Mouse (Mus musculus) heart, embryonic 16.5 days (tissue): ENCODE measurements at regions not wholly inside any gene's neighbourhood (a gene's known extent, or its start where the extent isn't known, plus 50 kb on each side); places are given as distances from the start of the nearest gene placed in this dataset.
"Not testable (repeated sequence)": the region's sequence is repeated elsewhere in the genome, so short reads cannot be mapped to it uniquely, and the experiment has no call there.

Experiments
- ATAC-seq: fragments of 200-750 bp; cut with Nextera tagmentation; replicated peaks from 2 replicates; pipeline ENCODE4 v1.8.0; 2017; ENCODE audit warnings: moderate number of reproducible peaks; ENCODE audit not compliant: insufficient read depth, low FRiP score; ENCODE audit errors: extremely low read depth
- H3K27ac ChIP-seq: fragments of 300-500 bp; sonication (generic); 2 replicates; pipeline ENCODE4 v1.5.1; 2014; ENCODE audit warnings: mild to moderate bottlenecking, low read length, control low read depth, moderate library complexity
- H3K27me3 ChIP-seq: fragments of 300-500 bp; sonication (generic); 2 replicates; pipeline ENCODE4 v1.6.1; 2014; ENCODE audit warnings: low read length, mixed read lengths; ENCODE audit not compliant: control insufficient read depth, insufficient read depth
- H3K36me3 ChIP-seq: fragments of 300-500 bp; sonication (generic); 2 replicates; pipeline ENCODE4 v1.6.1; 2014; ENCODE audit not compliant: control insufficient read depth, insufficient read depth
- H3K4me1 ChIP-seq: fragments of 300-500 bp; sonication (generic); 2 replicates; pipeline ENCODE4 v1.6.1; 2014; ENCODE audit warnings: low read length, mixed read lengths; ENCODE audit not compliant: control insufficient read depth, insufficient read depth
- H3K4me2 ChIP-seq: fragments of 300-500 bp; sonication (generic); 2 replicates; pipeline ENCODE4 v1.6.1; 2014; ENCODE audit warnings: low read depth, mild to moderate bottlenecking, control low read depth, low read length
- H3K4me3 ChIP-seq: fragments of 300-500 bp; sonication (generic); 2 replicates; pipeline ENCODE4 v1.5.1; 2014; ENCODE audit warnings: mild to moderate bottlenecking, control low read depth, low read length
- H3K9ac ChIP-seq: fragments of 300-500 bp; sonication (generic); 2 replicates; pipeline ENCODE4 v1.6.1; 2014; ENCODE audit warnings: low read length, control low read depth
- H3K9me3 ChIP-seq: fragments of 300-500 bp; sonication (generic); replicated peaks from 2 replicates; pipeline ENCODE4 v1.6.1; 2016; ENCODE audit warnings: low read length; ENCODE audit not compliant: control insufficient read depth
- WGBS: fragments of 180-500 bp; shearing (Covaris S2); extraction: QIAGEN DNeasy Blood & Tissue Kit; methylation state at CpG from one replicate; pipeline ENCODE4 v1.1.7; 2014; 5-methylcytosine and 5-hydroxymethylcytosine counted together

DNA sequence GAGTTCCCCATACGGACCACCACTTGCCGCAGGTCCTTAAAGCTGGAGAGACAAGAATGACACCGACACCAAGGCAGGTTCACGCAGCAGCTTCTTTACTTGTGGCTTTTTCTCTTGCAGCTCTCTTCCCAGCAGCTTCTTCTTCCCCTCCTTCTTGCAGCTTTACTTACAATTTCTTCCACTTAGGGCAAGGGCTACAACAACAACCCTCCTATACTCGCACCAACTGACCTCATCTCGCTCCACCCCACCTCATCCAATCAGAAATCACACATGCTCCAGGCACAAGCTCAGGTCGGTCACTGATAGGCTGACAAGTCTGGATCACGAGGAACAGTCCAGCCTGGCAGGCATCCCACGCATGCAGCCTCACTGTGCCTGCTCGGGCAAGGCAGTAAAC, 1402.4 kb upstream of the 1700008P02Rik start:
- Histone ChIP-seq H3K4me1 (no peaks in the 10 kb centered on the region), H3K9me3 (no peaks in the 10 kb centered on the region; the same call in 1 of the 2 replicates), H3K4me2 (no peak overlapping the region), H3K4me3 (no peak overlapping the region), H3K27me3 (no peaks in the 10 kb centered on the region), H3K36me3 (no peaks in the 10 kb centered on the region), H3K27ac (no peak overlapping the region), H3K9ac (no peak overlapping the region)
- ATAC-seq, result no peak
- WGBS, result 83% methylated on average over 10 of the region's 10 CpGs

DNA sequence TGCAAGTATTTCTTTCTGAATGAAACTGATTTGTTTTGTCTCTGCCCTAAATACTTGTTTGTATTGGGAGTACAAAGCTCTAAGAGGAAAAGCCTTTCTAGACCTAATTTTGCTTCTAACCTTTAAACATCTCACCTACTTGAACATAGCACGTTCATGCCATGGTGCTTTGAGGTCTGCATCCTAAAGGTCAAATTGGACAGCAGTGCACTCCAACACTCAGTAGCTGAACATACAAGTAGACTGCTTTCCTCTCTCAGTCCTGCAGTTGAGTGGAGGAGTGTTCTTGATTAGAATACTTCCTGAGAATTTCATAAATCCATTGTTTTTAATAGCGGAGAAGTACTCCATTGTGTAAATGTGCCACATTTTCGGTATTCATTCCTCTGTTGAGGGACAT, 1397.2 kb upstream of the 1700008P02Rik start:
- ATAC-seq, result no peak

DNA sequence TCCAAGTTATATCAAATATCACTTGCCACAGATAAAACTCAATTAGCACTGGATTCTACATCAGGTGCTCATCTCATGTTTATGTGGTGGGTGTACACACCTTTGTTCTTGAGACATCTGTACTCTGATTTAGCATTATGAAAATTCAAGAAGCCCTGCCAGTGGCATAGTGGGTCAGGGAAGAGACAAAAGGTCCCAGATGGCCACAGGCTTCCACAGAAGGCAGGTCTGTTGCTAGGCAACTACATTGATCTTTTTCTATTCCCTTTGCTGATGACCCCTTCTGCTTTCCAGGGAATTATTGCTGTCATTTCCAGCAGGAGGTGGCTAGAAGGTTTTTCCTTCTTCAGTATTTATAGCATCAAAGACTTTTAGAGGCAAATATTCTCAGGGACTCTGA, 1396.7 kb upstream of the 1700008P02Rik start:
- Histone ChIP-seq H3K4me3 (no peak overlapping the region), H3K9me3 (no peaks in the 10 kb centered on the region; the same call in 1 of the 2 replicates), H3K27ac (no peak overlapping the region), H3K4me2 (no peak overlapping the region), H3K36me3 (no peaks in the 10 kb centered on the region), H3K27me3 (no peaks in the 10 kb centered on the region), H3K4me1 (no peaks in the 10 kb centered on the region), H3K9ac (no peak overlapping the region)
- ATAC-seq, result no peak

More for the DNA sequence above, 1397.2 kb upstream of the 1700008P02Rik start:
- WGBS, result 67% methylated on average over 3 of the region's 3 CpGs
- Histone ChIP-seq H3K9me3 (no peaks in the 10 kb centered on the region; the same call in 1 of the 2 replicates), H3K4me3 (no peak overlapping the region), H3K27ac (no peak overlapping the region), H3K9ac (no peak overlapping the region), H3K4me1 (no peaks in the 10 kb centered on the region), H3K27me3 (no peaks in the 10 kb centered on the region), H3K4me2 (no peak overlapping the region), H3K36me3 (no peaks in the 10 kb centered on the region)

DNA sequence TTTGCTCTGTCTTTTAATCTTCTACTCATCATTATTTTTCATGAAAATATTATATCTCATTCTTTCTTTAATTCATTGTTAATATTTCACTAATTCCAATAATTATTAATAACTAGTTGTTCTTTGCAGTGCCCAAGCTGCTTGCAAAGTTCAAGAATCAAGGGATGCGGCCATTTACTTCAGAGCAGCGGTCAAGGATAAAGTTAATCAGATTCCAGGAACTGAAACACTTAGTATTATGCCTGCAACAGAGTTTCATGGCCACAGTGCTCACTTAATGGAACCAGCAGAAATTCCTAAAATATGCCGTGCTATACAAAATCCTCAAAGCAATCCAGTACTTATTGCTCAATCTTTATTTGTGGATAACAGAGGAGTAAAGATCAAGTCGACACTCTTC, 1389.7 kb upstream of the 1700008P02Rik start:
- no peaks in the 10 kb centered on the region for H3K27me3 ChIP-seq
- H3K4me2 ChIP-seq, result no peak overlapping the region
- WGBS, result 75% methylated on average over 4 of the region's 4 CpGs
- H3K4me3 ChIP-seq, result no peak overlapping the region
- H3K36me3 ChIP-seq, result no peaks in the 10 kb centered on the region
- H3K9me3 ChIP-seq, result no peaks in the 10 kb centered on the region
- ATAC-seq, result no peak
- no peak overlapping the region for H3K27ac ChIP-seq
- no peaks in the 10 kb centered on the region for H3K4me1 ChIP-seq
- H3K9ac ChIP-seq, result no peak overlapping the region

DNA sequence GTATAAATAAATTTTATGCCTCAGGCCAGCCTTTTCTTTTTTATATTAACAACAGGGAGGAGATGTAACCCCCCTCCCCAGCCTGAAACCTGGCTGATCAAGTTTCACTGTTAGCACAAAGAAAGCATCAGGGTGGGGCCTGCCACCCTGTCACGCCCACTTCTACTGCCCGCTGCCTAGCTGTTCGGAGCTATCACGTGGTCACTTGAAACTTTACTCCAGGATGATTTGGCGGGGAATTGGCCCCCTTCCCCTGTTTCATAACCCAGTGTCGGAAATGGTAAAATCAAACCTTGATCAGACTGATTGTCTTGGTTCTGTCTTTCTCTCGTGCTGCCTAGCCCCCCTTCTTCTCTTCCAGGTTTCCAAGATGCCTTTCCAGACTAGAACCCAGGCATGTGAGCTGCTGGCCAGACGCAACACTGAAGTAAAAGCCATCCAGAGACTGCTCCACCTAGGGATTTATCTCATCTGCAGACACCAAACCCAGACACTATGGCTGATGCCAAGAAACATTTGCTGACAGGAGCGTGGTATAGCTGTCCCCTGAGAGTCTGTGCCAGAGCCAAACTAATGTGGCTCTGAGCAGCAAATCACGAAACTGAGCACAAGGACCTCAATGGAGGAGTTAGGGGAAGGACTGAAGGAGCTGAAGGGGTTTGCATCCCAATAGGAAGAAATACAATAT, 1386.6 kb upstream of the 1700008P02Rik start:
- no peak overlapping the region for H3K9ac ChIP-seq
- H3K9me3 ChIP-seq, result no peaks in the 10 kb centered on the region
- H3K4me2 ChIP-seq, result no peak overlapping the region
- no peaks in the 10 kb centered on the region for H3K4me1 ChIP-seq
- no peak for ATAC-seq
- no peaks in the 10 kb centered on the region for H3K36me3 ChIP-seq
- no peak overlapping the region for H3K4me3 ChIP-seq
- WGBS, result 64% methylated on average over 10 of the region's 10 CpGs
- H3K27ac ChIP-seq, result no peak overlapping the region
- H3K27me3 ChIP-seq, result no peaks in the 10 kb centered on the region

- H3K9me3 ChIP-seq, result no peaks in the 10 kb centered on the region
- 68% methylated on average over 5 of the region's 5 CpGs for WGBS
Measured at GRCm38 (mm10) chr3:8006273-8006672, 1386.0 kb upstream of the 1700008P02Rik start.

GRCm38 (mm10) chr3:8005684-8006083, 1385.4 kb upstream of the 1700008P02Rik start:
- H3K4me2 ChIP-seq, H3K4me3 ChIP-seq, H3K36me3 ChIP-seq, H3K9ac ChIP-seq, ATAC-seq, H3K27me3 ChIP-seq, H3K9me3 ChIP-seq, H3K27ac ChIP-seq, H3K4me1 ChIP-seq: not testable (repeated sequence)
- 87% methylated on average over 2 of the region's 2 CpGs for WGBS

More at GRCm38 (mm10) chr3:8006273-8006672, 1386.0 kb upstream of the 1700008P02Rik start:
- no peak overlapping the region for H3K4me3 ChIP-seq
- no peak overlapping the region for H3K9ac ChIP-seq
- no peaks in the 10 kb centered on the region for H3K27me3 ChIP-seq
- H3K4me2 ChIP-seq, result no peak overlapping the region
- ATAC-seq, result no peak
- no peak overlapping the region for H3K27ac ChIP-seq
- no peaks in the 10 kb centered on the region for H3K36me3 ChIP-seq
- H3K4me1 ChIP-seq, result no peaks in the 10 kb centered on the region

DNA sequence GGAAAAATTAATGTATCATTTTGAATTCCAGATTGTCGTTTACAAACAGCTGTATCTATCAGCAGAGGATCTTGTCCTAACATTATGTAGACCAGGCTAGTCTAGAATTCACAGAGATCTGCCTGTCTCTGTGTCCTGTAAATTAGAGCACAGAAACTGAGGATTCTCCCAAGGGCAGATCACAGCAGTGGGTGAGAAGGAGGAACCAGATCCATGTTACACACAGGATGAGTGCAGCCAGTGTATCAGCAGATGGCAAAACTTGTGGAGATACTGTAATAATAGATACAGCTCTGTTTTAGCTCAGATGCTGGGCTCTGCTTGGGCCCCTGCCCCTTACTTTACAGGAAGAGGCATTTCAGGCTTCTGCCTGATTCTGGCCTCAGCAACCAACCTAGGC, 1384.0 kb upstream of the 1700008P02Rik start:
- no peaks in the 10 kb centered on the region for H3K4me1 ChIP-seq
- H3K4me2 ChIP-seq, result no peak overlapping the region
- ATAC-seq, result no peak
- no peak overlapping the region for H3K27ac ChIP-seq
- no peaks in the 10 kb centered on the region for H3K9me3 ChIP-seq
- H3K27me3 ChIP-seq, result no peaks in the 10 kb centered on the region
- 80% methylated on average over 1 of the region's 1 CpGs for WGBS
- H3K36me3 ChIP-seq, result no peaks in the 10 kb centered on the region
- H3K4me3 ChIP-seq, result no peak overlapping the region
- no peak overlapping the region for H3K9ac ChIP-seq

GRCm38 (mm10) chr3:8001027-8001426, 1380.8 kb upstream of the 1700008P02Rik start:
- Histone ChIP-seq H3K27ac (no peak overlapping the region), H3K9ac (no peak overlapping the region), H3K4me3 (no peak overlapping the region), H3K4me2 (no peak overlapping the region), H3K4me1 (no peaks in the 10 kb centered on the region), H3K27me3 (no peaks in the 10 kb centered on the region), H3K36me3 (no peaks in the 10 kb centered on the region), H3K9me3 (no peaks in the 10 kb centered on the region)
- no peak for ATAC-seq
- 81% methylated on average over 4 of the region's 4 CpGs for WGBS
